Mouse (Mus musculus): ENCODE measurements around the gene Irf2. TPM values are rescaled to one million over a fixed set of nuclear protein-coding genes. Genes with fewer than 3 reads are reported as not detected.
"Not testable (repeated sequence)": the region's sequence is repeated elsewhere in the genome, so short reads cannot be mapped to it uniquely, and the experiment has no call there.

Irf2 gene
- polyA plus RNA-seq, 1 experiment from 2014 or later: 9.2 TPM

- Histone ChIP-seq H3K27ac (ENCODE audit: low read depth, low read length) (no peak overlapping the region), H3K4me2 (no peak overlapping the region), H3K27me3 (ENCODE audit: control insufficient read depth, insufficient read depth, low read length) (no peaks in the 10 kb centered on the region), H3K9ac (ENCODE audit: low read length) (no peak overlapping the region), H3K36me3 (ENCODE audit: control insufficient read depth, insufficient read depth, low read length) (no peaks in the 10 kb centered on the region), H3K4me1 (ENCODE audit: control insufficient read depth, insufficient read depth, low read length) (no peaks in the 10 kb centered on the region), H3K9me3 (ENCODE audit: control insufficient read depth, low read length) (no peaks in the 10 kb centered on the region), H3K4me3 (ENCODE audit: low read depth, low read length) (no peak overlapping the region)
- WGBS: 74% methylated on average over 4 of the region's 4 CpGs
- ATAC-seq (ENCODE audit: low FRiP score): no peak
- DNase-seq (ENCODE audit: low spot score, missing footprints): no peak
These were observed 18.9 kb upstream of the Irf2 start for GRCm38 (mm10) chr8:46720656-46721055.

DNA sequence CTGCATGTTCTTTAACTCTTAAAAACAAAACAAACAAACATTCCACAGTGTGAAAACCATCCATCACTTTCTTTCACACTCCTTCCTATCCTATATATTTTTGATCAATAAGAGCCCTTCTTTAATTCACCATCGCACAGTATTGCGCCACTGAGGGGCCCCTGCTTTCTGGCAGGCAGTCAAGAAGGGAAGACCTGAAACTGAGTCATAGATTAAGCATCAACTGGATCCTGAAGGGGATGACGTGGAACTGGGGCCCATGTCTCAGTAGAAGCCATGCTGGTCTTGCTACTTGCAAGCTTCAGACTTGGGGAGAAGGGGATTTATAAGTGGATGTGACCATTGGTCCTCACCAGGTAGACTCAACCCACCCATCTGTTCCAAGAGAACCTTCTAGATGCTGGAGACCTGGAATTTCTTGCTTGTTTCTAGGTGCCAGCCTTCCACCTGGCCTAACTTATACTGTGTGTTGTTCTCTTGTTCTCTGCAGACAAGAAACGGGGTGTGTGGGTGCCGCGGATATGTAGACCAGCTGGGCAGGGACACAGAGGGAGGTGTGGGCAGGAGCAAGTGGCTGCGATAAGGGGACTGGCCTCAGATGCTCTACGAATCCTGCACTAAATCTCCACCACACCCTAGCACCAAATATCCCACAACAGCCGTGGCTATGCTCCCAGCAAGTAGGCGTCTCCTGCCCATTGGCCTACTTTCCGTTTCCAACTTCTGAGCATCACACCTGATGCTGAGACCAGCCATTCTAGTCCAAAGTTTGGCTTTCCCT is 18.3 kb upstream of the Irf2 start:
- no peak overlapping the region for H3K4me2 ChIP-seq
- H3K4me1 ChIP-seq (ENCODE audit: control insufficient read depth, insufficient read depth, low read length): no peaks in the 10 kb centered on the region
- H3K27me3 ChIP-seq (ENCODE audit: control insufficient read depth, insufficient read depth, low read length): no peaks in the 10 kb centered on the region
- no peaks in the 10 kb centered on the region for H3K9me3 ChIP-seq (ENCODE audit: control insufficient read depth, low read length)
- no peak overlapping the region for H3K9ac ChIP-seq (ENCODE audit: low read length)
- no peaks in the 10 kb centered on the region for H3K36me3 ChIP-seq (ENCODE audit: control insufficient read depth, insufficient read depth, low read length)
- H3K4me3 ChIP-seq (ENCODE audit: low read depth, low read length): no peak overlapping the region
- ATAC-seq (ENCODE audit: low FRiP score) (no peak), DNase-seq (ENCODE audit: low spot score, missing footprints) (no peak)
- 88% methylated on average over 11 of the region's 11 CpGs for WGBS
- no peak overlapping the region for H3K27ac ChIP-seq (ENCODE audit: low read depth, low read length)

- no peak for ATAC-seq (ENCODE audit: low FRiP score)
- Histone ChIP-seq H3K27me3 (ENCODE audit: control insufficient read depth, insufficient read depth, low read length) (no peaks in the 10 kb centered on the region), H3K4me3 (ENCODE audit: low read depth, low read length) (no peak overlapping the region), H3K4me2 (no peak overlapping the region), H3K27ac (ENCODE audit: low read depth, low read length) (no peak overlapping the region), H3K36me3 (ENCODE audit: control insufficient read depth, insufficient read depth, low read length) (no peaks in the 10 kb centered on the region), H3K9me3 (ENCODE audit: control insufficient read depth, low read length) (no peaks in the 10 kb centered on the region), H3K4me1 (ENCODE audit: control insufficient read depth, insufficient read depth, low read length) (no peaks in the 10 kb centered on the region), H3K9ac (ENCODE audit: low read length) (no peak overlapping the region)
- WGBS: 34% methylated on average over 2 of the region's 2 CpGs
- DNase-seq (ENCODE audit: low spot score, missing footprints): no peak
These were observed 17.0 kb upstream of the Irf2 start for GRCm38 (mm10) chr8:46722536-46722935.

- 91% methylated on average over 2 of the region's 2 CpGs for WGBS
- no peak for DNase-seq (ENCODE audit: low spot score, missing footprints)
These were observed 13.1 kb upstream of the Irf2 start for GRCm38 (mm10) chr8:46726383-46726782.

DNA sequence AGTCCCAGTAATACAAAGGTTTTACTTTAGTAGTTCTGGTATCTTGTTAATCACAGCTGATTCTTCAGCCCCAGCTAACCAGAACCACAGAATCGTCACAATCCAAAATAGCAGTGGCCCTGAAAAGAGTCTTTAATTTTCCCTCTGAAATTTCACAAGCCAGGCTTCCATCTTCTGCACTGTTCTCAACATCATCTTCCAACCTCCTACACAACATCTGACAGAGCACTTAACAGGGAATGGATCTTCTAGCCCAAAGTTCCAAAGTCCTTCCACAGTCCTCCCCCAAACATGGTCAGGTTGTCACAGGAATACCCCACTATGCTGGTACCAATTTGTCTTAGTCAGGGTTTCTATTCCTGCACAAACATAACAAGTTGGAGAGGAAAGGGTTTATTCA is 9.9 kb upstream of the Irf2 start:
- not testable (repeated sequence) for DNase-seq (ENCODE audit: low spot score, missing footprints); H3K4me3 ChIP-seq (ENCODE audit: low read depth, low read length); H3K4me1 ChIP-seq (ENCODE audit: control insufficient read depth, insufficient read depth, low read length); ATAC-seq (ENCODE audit: low FRiP score); H3K9me3 ChIP-seq (ENCODE audit: control insufficient read depth, low read length); H3K36me3 ChIP-seq (ENCODE audit: control insufficient read depth, insufficient read depth, low read length); H3K27me3 ChIP-seq (ENCODE audit: control insufficient read depth, insufficient read depth, low read length); H3K9ac ChIP-seq (ENCODE audit: low read length); H3K4me2 ChIP-seq; H3K27ac ChIP-seq (ENCODE audit: low read depth, low read length)
- WGBS: 81% methylated on average over 1 of the region's 1 CpGs

More at GRCm38 (mm10) chr8:46726383-46726782, 13.1 kb upstream of the Irf2 start:
- no peak for ATAC-seq (ENCODE audit: low FRiP score)
- Histone ChIP-seq H3K9ac (ENCODE audit: low read length) (no peak overlapping the region), H3K36me3 (ENCODE audit: control insufficient read depth, insufficient read depth, low read length) (no peaks in the 10 kb centered on the region), H3K4me3 (ENCODE audit: low read depth, low read length) (no peak overlapping the region), H3K4me1 (ENCODE audit: control insufficient read depth, insufficient read depth, low read length) (no peaks in the 10 kb centered on the region), H3K9me3 (ENCODE audit: control insufficient read depth, low read length) (no peaks in the 10 kb centered on the region), H3K27ac (ENCODE audit: low read depth, low read length) (no peak overlapping the region), H3K4me2 (no peak overlapping the region), H3K27me3 (ENCODE audit: control insufficient read depth, insufficient read depth, low read length) (no peaks in the 10 kb centered on the region)

DNA sequence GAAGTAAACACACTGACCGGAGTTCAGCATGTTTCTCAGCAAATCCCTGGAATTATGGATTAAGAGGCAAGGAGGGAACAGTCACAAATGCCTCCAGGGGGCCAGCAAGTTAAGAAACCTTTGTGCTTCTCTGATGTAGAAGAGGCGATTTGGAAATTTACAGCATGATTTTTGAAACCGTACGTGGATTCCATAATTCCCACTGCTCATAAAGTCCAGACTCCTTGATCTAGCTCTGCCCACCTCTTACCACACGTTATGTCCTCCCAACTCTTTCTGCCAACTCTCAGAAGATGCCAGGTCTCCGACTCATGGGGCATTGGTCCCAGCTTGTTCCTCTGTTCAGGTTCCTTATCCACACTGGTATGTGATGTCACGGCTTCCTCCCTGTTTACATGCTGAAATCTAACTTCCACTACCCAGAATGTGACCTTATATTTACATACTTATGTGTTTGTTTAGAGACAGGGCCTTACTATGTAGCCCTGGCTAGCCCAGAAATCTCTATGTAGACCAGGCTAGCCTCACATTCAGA is 7.1 kb upstream of the Irf2 start:
- Histone ChIP-seq H3K9me3 (ENCODE audit: control insufficient read depth, low read length) (peaks cover 6% of the 10 kb centered on the region; the same call in 1 of the 2 replicates), H3K4me2 (no peak overlapping the region), H3K36me3 (ENCODE audit: control insufficient read depth, insufficient read depth, low read length) (no peaks in the 10 kb centered on the region), H3K27ac (ENCODE audit: low read depth, low read length) (no peak overlapping the region), H3K27me3 (ENCODE audit: control insufficient read depth, insufficient read depth, low read length) (no peaks in the 10 kb centered on the region), H3K9ac (ENCODE audit: low read length) (no peak overlapping the region), H3K4me3 (ENCODE audit: low read depth, low read length) (no peak overlapping the region), H3K4me1 (ENCODE audit: control insufficient read depth, insufficient read depth, low read length) (no peaks in the 10 kb centered on the region)
- no peak for ATAC-seq (ENCODE audit: low FRiP score)
- WGBS: 88% methylated on average over 7 of the region's 7 CpGs
- DNase-seq (ENCODE audit: low spot score, missing footprints): no peak

DNA sequence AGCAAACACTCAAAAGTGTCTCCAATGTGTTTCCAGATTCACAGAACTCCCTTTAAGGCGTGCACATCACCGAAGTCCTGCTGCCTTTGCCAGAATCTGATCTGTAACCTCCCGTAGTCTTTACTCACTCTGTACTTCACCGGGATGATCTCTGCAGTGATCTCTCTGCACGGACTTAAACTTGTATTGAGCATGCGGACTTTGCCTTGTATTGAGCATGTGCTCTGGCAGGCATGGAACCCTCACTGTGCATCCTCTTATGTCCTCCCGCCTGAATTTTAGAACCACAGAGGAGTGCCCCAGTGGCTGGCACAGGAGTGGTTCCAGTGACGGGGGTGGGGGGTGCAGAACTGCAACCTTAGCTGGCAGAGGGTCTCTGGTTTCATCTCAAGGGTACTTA is 5.9 kb upstream of the Irf2 start:
- no peak overlapping the region for H3K27ac ChIP-seq (ENCODE audit: low read depth, low read length)
- no peaks in the 10 kb centered on the region for H3K27me3 ChIP-seq (ENCODE audit: control insufficient read depth, insufficient read depth, low read length)
- H3K4me2 ChIP-seq: no peak overlapping the region
- H3K9ac ChIP-seq (ENCODE audit: low read length): no peak overlapping the region
- H3K4me3 ChIP-seq (ENCODE audit: low read depth, low read length): no peak overlapping the region
- H3K4me1 ChIP-seq (ENCODE audit: control insufficient read depth, insufficient read depth, low read length): no peaks in the 10 kb centered on the region
- H3K36me3 ChIP-seq (ENCODE audit: control insufficient read depth, insufficient read depth, low read length): no peaks in the 10 kb centered on the region
- peaks cover 6% of the 10 kb centered on the region; the same call in 1 of the 2 replicates for H3K9me3 ChIP-seq (ENCODE audit: control insufficient read depth, low read length)
- 82% methylated on average over 8 of the region's 8 CpGs for WGBS
- ATAC-seq (ENCODE audit: low FRiP score): no peak
- DNase-seq (ENCODE audit: low spot score, missing footprints): no peak

DNA sequence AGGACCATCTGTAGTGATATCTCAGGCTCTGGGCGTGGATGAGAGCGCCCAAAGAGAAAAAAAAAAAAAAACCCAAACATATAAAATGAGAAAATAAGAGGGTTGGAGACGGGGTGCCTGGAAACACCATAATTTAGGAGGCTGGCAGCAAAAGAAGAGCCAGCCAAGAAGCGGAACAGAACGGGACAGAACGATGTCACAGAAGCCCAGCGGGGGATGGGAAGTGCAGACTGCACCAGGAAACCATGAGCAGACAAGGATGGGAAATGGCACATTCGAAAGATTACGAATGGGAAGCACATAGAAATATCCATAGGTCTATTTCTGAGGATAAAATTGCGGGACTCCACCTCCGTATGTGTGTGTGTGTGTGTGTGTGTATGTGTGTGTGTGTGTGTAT is 4.0 kb upstream of the Irf2 start:
- Histone ChIP-seq H3K27me3 (ENCODE audit: control insufficient read depth, insufficient read depth, low read length) (no peaks in the 10 kb centered on the region), H3K4me1 (ENCODE audit: control insufficient read depth, insufficient read depth, low read length) (no peaks in the 10 kb centered on the region), H3K4me3 (ENCODE audit: low read depth, low read length) (no peak overlapping the region), H3K27ac (ENCODE audit: low read depth, low read length) (no peak overlapping the region), H3K4me2 (no peak overlapping the region), H3K9me3 (ENCODE audit: control insufficient read depth, low read length) (peaks cover 6% of the 10 kb centered on the region; the same call in 1 of the 2 replicates), H3K9ac (ENCODE audit: low read length) (no peak overlapping the region), H3K36me3 (ENCODE audit: control insufficient read depth, insufficient read depth, low read length) (no peaks in the 10 kb centered on the region)
- no peak for DNase-seq (ENCODE audit: low spot score, missing footprints)
- ATAC-seq (ENCODE audit: low FRiP score): no peak
- WGBS: 85% methylated on average over 11 of the region's 11 CpGs

GRCm38 (mm10) chr8:46736260-46736659 is 3.3 kb upstream of the Irf2 start:
- no peaks in the 10 kb centered on the region for H3K27me3 ChIP-seq (ENCODE audit: control insufficient read depth, insufficient read depth, low read length)
- WGBS: 79% methylated on average over 3 of the region's 3 CpGs
- no peak for ATAC-seq (ENCODE audit: low FRiP score)

More at GRCm38 (mm10) chr8:46736260-46736659, 3.3 kb upstream of the Irf2 start:
- H3K36me3 ChIP-seq (ENCODE audit: control insufficient read depth, insufficient read depth, low read length): no peaks in the 10 kb centered on the region
- no peak overlapping the region for H3K4me2 ChIP-seq
- no peak overlapping the region for H3K4me3 ChIP-seq (ENCODE audit: low read depth, low read length)
- peaks cover 6% of the 10 kb centered on the region; the same call in 1 of the 2 replicates for H3K9me3 ChIP-seq (ENCODE audit: control insufficient read depth, low read length)
- no peak overlapping the region for H3K27ac ChIP-seq (ENCODE audit: low read depth, low read length)
- DNase-seq (ENCODE audit: low spot score, missing footprints): no peak
- H3K9ac ChIP-seq (ENCODE audit: low read length): no peak overlapping the region
- no peaks in the 10 kb centered on the region for H3K4me1 ChIP-seq (ENCODE audit: control insufficient read depth, insufficient read depth, low read length)

Measured in midbrain, embryonic 11.5 days (tissue).